Mouse (Mus musculus) limb, embryonic 14.5 days (tissue): ENCODE results near the gene Rap1gap2. TPM values are rescaled to one million over a fixed set of nuclear protein-coding genes. Genes with fewer than 3 reads are reported as not detected.

Experiments used
- ATAC-seq: fragments of 200-750 bp; cut with Nextera tagmentation; 2 replicates; pipeline ENCODE4 v1.8.0; 2017; ENCODE audit warnings: low read depth, moderate number of reproducible peaks, moderate TSS enrichment; ENCODE audit not compliant: low FRiP score
- DNase-seq: peaks from one replicate; pipeline ENCODE4 v3.0.0-alpha.2; 2015; ENCODE audit warnings: low spot score
- H3K27ac ChIP-seq: fragments of 300-500 bp; sonication (generic); replicated peaks from 2 replicates; pipeline ENCODE4 v1.5.1; 2014; ENCODE audit warnings: low read depth, mild to moderate bottlenecking, low read length, moderate library complexity, mixed read lengths
- H3K27me3 ChIP-seq: fragments of 300-500 bp; sonication (generic); 2 replicates; pipeline ENCODE4 v1.6.1; 2014; ENCODE audit warnings: low read length, mixed read lengths; ENCODE audit not compliant: control insufficient read depth, insufficient read depth
- H3K36me3 ChIP-seq: fragments of 300-500 bp; sonication (generic); 2 replicates; pipeline ENCODE4 v1.6.1; 2014; ENCODE audit warnings: mild to moderate bottlenecking, low read length, moderate library complexity, mixed read lengths; ENCODE audit not compliant: control insufficient read depth, insufficient read depth
- H3K4me1 ChIP-seq: fragments of 300-500 bp; sonication (generic); 2 replicates; pipeline ENCODE4 v1.6.1; 2014; ENCODE audit warnings: antibody characterized with exemption, low read length, mixed read lengths; ENCODE audit not compliant: control insufficient read depth, insufficient read depth
- H3K4me2 ChIP-seq: fragments of 300-500 bp; sonication (generic); replicated peaks from 2 replicates; pipeline ENCODE4 v1.6.1; 2014; ENCODE audit warnings: low read depth, mild to moderate bottlenecking, low read length, moderate library complexity; ENCODE audit not compliant: severe bottlenecking
- H3K4me3 ChIP-seq: fragments of 300-500 bp; sonication (generic); replicated peaks from 2 replicates; pipeline ENCODE4 v1.5.1; 2014; ENCODE audit warnings: low read length
- H3K9ac ChIP-seq: fragments of 300-500 bp; sonication (generic); 2 replicates; pipeline ENCODE4 v1.6.1; 2014; ENCODE audit warnings: mild to moderate bottlenecking, low read depth, low read length, moderate library complexity; ENCODE audit not compliant: severe bottlenecking
- H3K9me3 ChIP-seq: fragments of 300-500 bp; sonication (generic); 2 replicates; pipeline ENCODE4 v1.6.1; 2016; ENCODE audit warnings: low read length; ENCODE audit not compliant: control insufficient read depth
- POLR2A ChIP-seq: fragments of 200-500 bp; IDR thresholded peaks from 2 replicates; pipeline ENCODE4 v1.8.0; 2012; ENCODE audit warnings: inconsistent platforms, mild to moderate bottlenecking, moderate library complexity, borderline replicate concordance; ENCODE audit not compliant: insufficient read depth, insufficient read length; ENCODE audit errors: extremely low read depth
- WGBS: fragments of 180-500 bp; shearing (Covaris S2); extraction: QIAGEN DNeasy Blood & Tissue Kit; methylation state at CpG from one replicate; pipeline ENCODE4 v1.1.7; 2014; 5-methylcytosine and 5-hydroxymethylcytosine counted together
- polyA plus RNA-seq, 2 experiments: library from polyadenylated mRNA; depleted of rRNA in 1 of 2; stranded (reverse) in 1 of 2; unstranded in 1 of 2; fragments of >200 nt; fragmentation: Nextera tagmentation in 1 of 2; extraction: Ambion mirVana in 1 of 2; gene quantifications; 2 replicates each; pipeline versions ENCODE4 v1.2.1 to v1.2.3; 2012 to 2014

The Rap1gap2 gene
- polyA plus RNA-seq, 2 experiments = 1.1 to 4.1 TPM

- H3K9me3 ChIP-seq = no peaks in the 10 kb centered on the region
- H3K36me3 ChIP-seq = 0 out of 2 replicates have a peak, but pooled peaks cover 4% of the 10 kb centered on the region
- no peak for DNase-seq
- H3K27ac ChIP-seq = no peak overlapping the region
- H3K4me3 ChIP-seq = peak overlapping the region; percentile 96
- H3K9ac ChIP-seq = peak overlapping the region; percentile 86; the same call in 1 of the 2 replicates
- no peak for ATAC-seq
- WGBS = 61% methylated on average over 4 of the region's 4 CpGs
- no peak for TF ChIP-seq POLR2A
- peak overlapping the region; percentile 88 for H3K4me2 ChIP-seq
- H3K4me1 ChIP-seq = peaks cover 13% of the 10 kb centered on the region
- H3K27me3 ChIP-seq = no peaks in the 10 kb centered on the region
These were observed 39.9 kb upstream of the Rap1gap2 start for GRCm38 (mm10) chr11:74650576-74651100.

GRCm38 (mm10) chr11:74649647-74650551 is 39.2 kb upstream of the Rap1gap2 start:
- Histone ChIP-seq H3K9ac (peak overlapping the region; percentile 86), H3K4me2 (peak overlapping the region; percentile 88), H3K36me3 (0 out of 2 replicates have a peak, but pooled peaks cover 4% of the 10 kb centered on the region), H3K9me3 (no peaks in the 10 kb centered on the region), H3K27me3 (no peaks in the 10 kb centered on the region), H3K4me3 (peak overlapping the region; percentile 96), H3K27ac (0 out of 2 replicates have a peak overlapping the region, but pooled peaks have one; percentile 55), H3K4me1 (peaks cover 13% of the 10 kb centered on the region)
- 7% methylated on average over 38 of the region's 53 CpGs for WGBS
- no peak for TF ChIP-seq POLR2A
- ATAC-seq = no peak; the same call in 1 of the 2 replicates
- no peak for DNase-seq

GRCm38 (mm10) chr11:74649095-74649646 is 38.5 kb upstream of the Rap1gap2 start, which contains the start of gene Cluh:
Gene Cluh (plus strand): TSS chr11:74649495.
- Histone ChIP-seq H3K27ac (peak within 1 kb of the TSS; percentile 55; the same call in 1 of the 2 replicates), H3K4me2 (peak within 1 kb of the TSS; percentile 88), H3K4me3 (peak within 1 kb of the TSS; percentile 96), H3K9me3 (no peaks in the 10 kb centered on the region), H3K9ac (peak within 1 kb of the TSS; percentile 86), H3K36me3 (0 out of 2 replicates have a peak, but pooled peaks cover 4% of the 10 kb centered on the region), H3K27me3 (no peaks in the 10 kb centered on the region), H3K4me1 (peaks cover 13% of the 10 kb centered on the region)
- ATAC-seq (peak; percentile 94), DNase-seq (peak; percentile 92)
- under 1% methylated on average over 39 of the region's 58 CpGs for WGBS
- no peak for TF ChIP-seq POLR2A

- Histone ChIP-seq H3K27ac (peak overlapping the region; percentile 55; the same call in 1 of the 2 replicates), H3K4me2 (peak overlapping the region; percentile 88), H3K36me3 (0 out of 2 replicates have a peak, but pooled peaks cover 4% of the 10 kb centered on the region), H3K27me3 (no peaks in the 10 kb centered on the region), H3K4me3 (peak overlapping the region; percentile 96), H3K4me1 (peaks cover 13% of the 10 kb centered on the region), H3K9ac (peak overlapping the region; percentile 86), H3K9me3 (no peaks in the 10 kb centered on the region)
- WGBS = 8% methylated on average over 1 of the region's 1 CpGs
- ATAC-seq = no peak
- no peak for DNase-seq
- no peak for TF ChIP-seq POLR2A
These were observed 38.0 kb upstream of the Rap1gap2 start for GRCm38 (mm10) chr11:74648676-74649075.

GRCm38 (mm10) chr11:74647966-74648365 is 37.3 kb upstream of the Rap1gap2 start:
- Histone ChIP-seq H3K27me3 (no peaks in the 10 kb centered on the region), H3K4me1 (peaks cover 13% of the 10 kb centered on the region), H3K9me3 (no peaks in the 10 kb centered on the region), H3K36me3 (0 out of 2 replicates have a peak, but pooled peaks cover 1% of the 10 kb centered on the region), H3K4me3 (no peak overlapping the region), H3K27ac (no peak overlapping the region), H3K9ac (no peak overlapping the region), H3K4me2 (no peak overlapping the region)
- ATAC-seq (no peak), DNase-seq (no peak)
- WGBS = 92% methylated on average over 1 of the region's 1 CpGs
- no peak for TF ChIP-seq POLR2A
